Mouse (Mus musculus): ENCODE results near the gene Mocs3. TPM values are rescaled to one million over a fixed set of nuclear protein-coding genes. Genes with fewer than 3 reads are reported as not detected.

Mocs3 gene
- polyA plus RNA-seq, 2 experiments = 3.6 to 4.5 TPM

- ATAC-seq (ENCODE audit: insufficient read depth) (no peak), DNase-seq (ENCODE audit: low read depth in 3 of 3, low spot score in 3 of 3) (no peak)
- no peak overlapping the region for H3K4me2 ChIP-seq (ENCODE audit: low read depth)
Measured at GRCm38 (mm10) chr2:168273387-168273786, 43.0 kb downstream of the Mocs3 start.

GRCm38 (mm10) chr2:168274374-168274935 is 44.0 kb downstream of the Mocs3 start:
- Histone ChIP-seq H3K4me1 (replicated peaks; ENCODE audit: control insufficient read depth in 2 of 2, insufficient read depth in 2 of 2, low read length in 1 of 2) (0 out of 4 replicates have a peak, but pooled peaks cover 0 to 3% of the 10 kb centered on the region in 2 experiments), H3K4me3 (ENCODE audit: insufficient read depth in 1 of 2, low read depth in 2 of 2, low read length in 2 of 2) (no peak overlapping the region), H3K9me3 (ENCODE audit: control insufficient read depth, low read length) (no peaks in the 10 kb centered on the region), H3K27me3 (ENCODE audit: control insufficient read depth, insufficient read depth, low read length) (peaks cover 14% of the 10 kb centered on the region), H3K36me3 (replicated peaks; ENCODE audit: control insufficient read depth, insufficient read depth, low read depth) (no peaks in the 10 kb centered on the region), H3K9ac (replicated peaks) (no peak overlapping the region), H3K27ac (no peak overlapping the region), H3K4me2 (ENCODE audit: low read depth) (no peak overlapping the region)
- WGBS (ENCODE audit: insufficient replicate concordance) = 3% methylated on average over 11 of the region's 11 CpGs
- DNase-seq (ENCODE audit: low read depth in 3 of 3, low spot score in 3 of 3) (no peak), ATAC-seq (ENCODE audit: insufficient read depth) (no peak)
- TF ChIP-seq EP300 (IDR thresholded peaks at IDR 0.05; ENCODE audit: low read depth) = no peak
- TF ChIP-seq CTCF (IDR thresholded peaks at IDR 0.05; ENCODE audit: low read depth) = peak; percentile 92

More at GRCm38 (mm10) chr2:168273387-168273786, 43.0 kb downstream of the Mocs3 start:
- H3K9ac ChIP-seq (replicated peaks) = no peak overlapping the region
- no peak overlapping the region for H3K27ac ChIP-seq
- H3K27me3 ChIP-seq (ENCODE audit: control insufficient read depth, insufficient read depth, low read length) = peaks cover 6% of the 10 kb centered on the region
- no peak overlapping the region for H3K4me3 ChIP-seq (ENCODE audit: insufficient read depth in 1 of 2, low read depth in 2 of 2, low read length in 2 of 2)
- H3K4me1 ChIP-seq (replicated peaks; ENCODE audit: control insufficient read depth in 2 of 2, insufficient read depth in 2 of 2, low read length in 1 of 2) = 0 out of 4 replicates have a peak, but pooled peaks cover 0 to 3% of the 10 kb centered on the region in 2 experiments
- H3K36me3 ChIP-seq (replicated peaks; ENCODE audit: control insufficient read depth, insufficient read depth, low read depth) = no peaks in the 10 kb centered on the region
- WGBS (ENCODE audit: insufficient replicate concordance) = 3% methylated on average over 9 of the region's 9 CpGs
- H3K9me3 ChIP-seq (ENCODE audit: control insufficient read depth, low read length) = no peaks in the 10 kb centered on the region
- TF ChIP-seq EP300 (IDR thresholded peaks at IDR 0.05; ENCODE audit: low read depth) (no peak), CTCF (IDR thresholded peaks at IDR 0.05; ENCODE audit: low read depth) (no peak)

GRCm38 (mm10) chr2:168280729-168281581 is 50.5 kb downstream of the Mocs3 start:
- H3K4me3 ChIP-seq (ENCODE audit: insufficient read depth in 1 of 2, low read depth in 2 of 2, low read length in 2 of 2) = peak overlapping the region; percentile 20 to 37; a peak in 3 of 4 replicates
- H3K9ac ChIP-seq (replicated peaks) = no peak overlapping the region
- ATAC-seq (ENCODE audit: insufficient read depth) (no peak), DNase-seq (ENCODE audit: low read depth in 3 of 3, low spot score in 3 of 3) (no peak)
- H3K36me3 ChIP-seq (replicated peaks; ENCODE audit: control insufficient read depth, insufficient read depth, low read depth) = no peaks in the 10 kb centered on the region
- no peaks in the 10 kb centered on the region for H3K9me3 ChIP-seq (ENCODE audit: control insufficient read depth, low read length)
- H3K27ac ChIP-seq = no peak overlapping the region
- WGBS (ENCODE audit: insufficient replicate concordance) = 2% methylated on average over 68 of the region's 82 CpGs
- H3K4me2 ChIP-seq (ENCODE audit: low read depth) = peak overlapping the region; percentile 59
- TF ChIP-seq EP300 (IDR thresholded peaks at IDR 0.05; ENCODE audit: low read depth) (no peak), CTCF (IDR thresholded peaks at IDR 0.05; ENCODE audit: low read depth) (no peak)
- H3K4me1 ChIP-seq (replicated peaks; ENCODE audit: control insufficient read depth in 2 of 2, insufficient read depth in 2 of 2, low read length in 1 of 2) = no peaks in the 10 kb centered on the region
- H3K27me3 ChIP-seq (ENCODE audit: control insufficient read depth, insufficient read depth, low read length) = peaks cover 44% of the 10 kb centered on the region

- Histone ChIP-seq H3K4me1 (replicated peaks; ENCODE audit: control insufficient read depth in 2 of 2, insufficient read depth in 2 of 2, low read length in 1 of 2) (no peaks in the 10 kb centered on the region), H3K4me2 (ENCODE audit: low read depth) (peak within 1 kb of the TSS; percentile 59), H3K4me3 (ENCODE audit: insufficient read depth in 1 of 2, low read depth in 2 of 2, low read length in 2 of 2) (peak within 1 kb of the TSS; percentile 20 to 37; a peak in 3 of 4 replicates), H3K27ac (no peak within 1 kb of the TSS), H3K9me3 (ENCODE audit: control insufficient read depth, low read length) (no peaks in the 10 kb centered on the region), H3K36me3 (replicated peaks; ENCODE audit: control insufficient read depth, insufficient read depth, low read depth) (no peaks in the 10 kb centered on the region), H3K9ac (replicated peaks) (no peak within 1 kb of the TSS), H3K27me3 (ENCODE audit: control insufficient read depth, insufficient read depth, low read length) (peaks cover 44% of the 10 kb centered on the region)
- TF ChIP-seq EP300 (IDR thresholded peaks at IDR 0.05; ENCODE audit: low read depth) = no peak
- TF ChIP-seq CTCF (IDR thresholded peaks at IDR 0.05; ENCODE audit: low read depth) = no peak
- no peak for ATAC-seq (ENCODE audit: insufficient read depth)
- DNase-seq (ENCODE audit: low read depth in 3 of 3, low spot score in 3 of 3) = no peak
- 10% methylated on average over 12 of the region's 12 CpGs for WGBS (ENCODE audit: insufficient replicate concordance)
Measured at GRCm38 (mm10) chr2:168281582-168281981, 51.2 kb downstream of the Mocs3 start, which contains the start of gene Kcng1. Gene Kcng1, minus strand, starts transcription at chr2:168281736.

Other genes with a start within 250 kb of the Mocs3 start
- 2.3 and 2.6 TPM in 2 replicates for gene Ripor3, start 220.0 kb upstream of the Mocs3 start, polyA plus RNA-seq (2012; rRNA removed)
- gene Ripor3, start 220.0 kb upstream of the Mocs3 start, polyA plus RNA-seq (2014; fragmentation: Nextera tagmentation; extraction: Ambion mirVana) = 0.88 and 1.1 TPM in 2 replicates
- gene Pard6b, start 149.6 kb upstream of the Mocs3 start, polyA plus RNA-seq (2012; rRNA removed) = 1.9 and 2.2 TPM in 2 replicates
- 1.8 and 2.3 TPM in 2 replicates for gene Pard6b, start 149.6 kb upstream of the Mocs3 start, polyA plus RNA-seq (2014; fragmentation: Nextera tagmentation; extraction: Ambion mirVana)
- 6.6 and 7.5 TPM in 2 replicates for gene Adnp, start 23.5 kb upstream of the Mocs3 start, polyA plus RNA-seq (2012; rRNA removed)
- 0.51 and 1.6 TPM in 2 replicates for gene Adnp, start 23.5 kb upstream of the Mocs3 start, polyA plus RNA-seq (2014; fragmentation: Nextera tagmentation; extraction: Ambion mirVana)
- 4.9 and 8.5 TPM in 2 replicates for gene Gm20716, start 258 bp upstream of the Mocs3 start, polyA plus RNA-seq (2012; rRNA removed)
- 4.4 and 4.7 TPM in 2 replicates for gene Gm20716, start 258 bp upstream of the Mocs3 start, polyA plus RNA-seq (2014; fragmentation: Nextera tagmentation; extraction: Ambion mirVana)
- 4.2 and 23.2 TPM in 2 replicates for gene Dpm1, start within 50 bp of the Mocs3 start, polyA plus RNA-seq (2012; rRNA removed)
- gene Dpm1, start within 50 bp of the Mocs3 start, polyA plus RNA-seq (2014; fragmentation: Nextera tagmentation; extraction: Ambion mirVana) = 77.8 and 79.2 TPM in 2 replicates
- gene Kcng1, start 51.1 kb downstream of the Mocs3 start, polyA plus RNA-seq (2012; rRNA removed) = 0.02 and 0.05 TPM in 2 replicates
- gene Kcng1, start 51.1 kb downstream of the Mocs3 start, polyA plus RNA-seq (2014; fragmentation: Nextera tagmentation; extraction: Ambion mirVana) = 0.09 and 0.10 TPM in 2 replicates